ENCODE assay signal across 8 mouse cellular contexts in the genomic region with DNA sequence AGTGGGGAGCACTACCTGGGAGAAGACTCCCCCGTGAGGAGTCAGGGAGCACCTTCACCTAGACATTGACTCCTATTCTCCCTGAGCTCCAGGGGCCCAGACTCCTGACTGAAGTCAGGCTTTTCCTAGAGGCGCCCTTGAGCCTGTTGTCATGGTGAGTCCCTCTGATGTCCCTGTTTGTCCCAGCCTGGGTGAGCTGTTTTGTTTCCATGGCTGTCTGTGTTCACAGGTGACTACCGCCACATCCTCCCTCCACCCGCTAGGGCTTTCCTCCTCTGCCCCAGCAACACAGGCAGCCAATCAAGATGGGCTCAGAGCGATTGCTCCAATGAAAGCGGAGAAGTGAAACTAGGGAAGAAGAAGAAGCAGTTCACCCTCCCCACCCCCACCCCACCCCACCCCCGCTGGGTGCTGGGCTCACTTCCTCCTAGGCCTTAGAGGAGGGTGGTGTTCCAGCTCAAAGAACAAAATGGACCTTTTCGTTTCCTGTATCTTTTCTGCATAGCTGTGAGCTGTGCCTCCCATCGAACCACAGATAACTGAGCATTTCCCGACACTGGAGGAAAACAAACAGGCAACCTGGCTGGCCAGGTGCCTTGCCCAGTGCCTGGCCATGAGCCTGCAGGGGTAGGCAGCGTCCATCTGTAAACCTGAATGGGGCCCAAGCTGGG. TPM values are rescaled to one million over a fixed set of nuclear protein-coding genes. Genes with fewer than 3 reads are reported as not detected.
DNase-seq lines count a peak whose midpoint lies in the region.

No protein-coding gene starts in this region.

- DNase-seq in cerebellum, adult 11-12 months: peak; percentile 30
- DNase-seq in cerebellum, postnatal 36 days: no peak
- peak; percentile 34 to 39 for DNase-seq in cerebellum, postnatal 25 days
- peak; percentile 85 to 92 for DNase-seq in heart, adult 18-20 months
- peak; percentile 75 for DNase-seq in kidney, adult 11 months
- peak; percentile 48 for DNase-seq in left cerebral cortex, postnatal 4 days
- DNase-seq in mesoderm, embryonic 11.5 days (ENCODE audit: low read depth, low spot score): peak; percentile 53
- DNase-seq in spleen, adult 12 weeks (ENCODE audit: low spot score): peak; percentile 76

- intact Hi-C loops in left cerebral cortex, postnatal 4 days (cut with DNase I): no loop called here

RNA-seq across cellular contexts. Expression of a gene that starts 2.6 kb away (rescaled TPM):
- total RNA-seq in heart, adult 18-20 months (2021): 100 to 1,000 TPM; 255 to 377 TPM
- total RNA-seq in left cerebral cortex, postnatal 4 days (2021): 10 to 100 TPM; 46.2 to 47.2 TPM

RNA-seq across cellular contexts. Expression of a gene that starts 19.0 kb away (rescaled TPM):
- under 1 TPM in 1 of 2 experiments, not detected in 1; 0.18 TPM for total RNA-seq in heart, adult 18-20 months (2021)
- total RNA-seq in left cerebral cortex, postnatal 4 days (2021): under 1 TPM; 0.38 to 0.62 TPM

RNA-seq across cellular contexts. Expression of a gene that starts 22.9 kb away (rescaled TPM):
- total RNA-seq in heart, adult 18-20 months (2021): 10 to 100 TPM; 15.7 to 43.8 TPM
- under 1 TPM in 1 of 2 experiments, not detected in 1; 0.28 TPM for total RNA-seq in left cerebral cortex, postnatal 4 days (2021)

RNA-seq across cellular contexts. Expression of a gene that starts 41.2 kb away (rescaled TPM):
- total RNA-seq in heart, adult 18-20 months (2021): 10 to 100 TPM; 16.2 to 17.6 TPM
- total RNA-seq in left cerebral cortex, postnatal 4 days (2021): 1 to 10 TPM; 8.9 to 9.0 TPM

Comparison
In these comparisons a context has a peak if more than half of its experiments do, and no peak if none do; other contexts are left out.
1. DNase-seq: peak in cerebellum, adult 11-12 months (single experiment), cerebellum, postnatal 25 days (2 of 2), heart, adult 18-20 months (2 of 2), kidney, adult 11 months (single experiment), left cerebral cortex, postnatal 4 days (single experiment), mesoderm, embryonic 11.5 days (single experiment) and spleen, adult 12 weeks (single experiment); none in cerebellum, postnatal 36 days (0 of 2).
2. RNA of a gene that starts 2.6 kb away (total RNA-seq): 255 to 377 TPM in heart, adult 18-20 months; 46.2 to 47.2 TPM in left cerebral cortex, postnatal 4 days; every median in the first group is over 4 times any median in the second.
3. RNA of a gene that starts 22.9 kb away (total RNA-seq): 15.7 to 43.8 TPM in heart, adult 18-20 months; 0.28 TPM in left cerebral cortex, postnatal 4 days; every median in the first group is over 10 times any median in the second.